Mouse (Mus musculus) bone marrow macrophage, adult 2 months (primary cell): ENCODE measurements around the gene Ube2h.

ENCODE experiments used
- CTCF ChIP-seq: IDR thresholded peaks from 2 replicates; pipeline ENCODE4 v1.5.1; 2012; ENCODE audit warnings: low read depth, mild to moderate bottlenecking, low read length, moderate library complexity
- POLR2A ChIP-seq: IDR thresholded peaks from 2 replicates; pipeline ENCODE4 v1.6.1; 2012; ENCODE audit warnings: mild to moderate bottlenecking, low read depth, low read length, borderline replicate concordance

DNA sequence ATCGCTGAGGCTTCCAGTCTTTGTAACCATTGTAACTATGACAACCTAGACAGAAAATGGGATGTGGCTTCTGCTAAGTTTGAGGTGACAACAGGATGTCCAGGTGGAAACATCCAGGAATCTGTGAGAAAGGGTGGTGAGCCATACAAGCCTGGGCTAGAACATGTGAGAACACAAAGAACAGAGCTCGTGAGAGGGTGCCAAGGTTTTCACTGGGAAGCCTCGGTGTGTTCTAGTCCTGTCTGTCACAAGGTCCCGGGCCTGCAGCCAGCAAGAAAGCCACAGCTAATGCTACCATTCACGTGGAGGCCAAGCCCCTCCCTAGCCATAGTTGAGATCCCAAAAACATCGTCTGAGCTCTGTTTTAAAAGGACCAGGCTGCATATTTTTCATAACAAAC lies 42.4 kb upstream of the Ube2h start:
- no peak for TF ChIP-seq POLR2A
- no peak for TF ChIP-seq CTCF
